Mouse (Mus musculus) heart, adult 11 months (tissue): Measurements from ENCODE around the gene Hmx1.

Experiments
- DNase-seq: peaks from one replicate; pipeline ENCODE4 v3.0.0; 2022

The Hmx1 gene

DNA sequence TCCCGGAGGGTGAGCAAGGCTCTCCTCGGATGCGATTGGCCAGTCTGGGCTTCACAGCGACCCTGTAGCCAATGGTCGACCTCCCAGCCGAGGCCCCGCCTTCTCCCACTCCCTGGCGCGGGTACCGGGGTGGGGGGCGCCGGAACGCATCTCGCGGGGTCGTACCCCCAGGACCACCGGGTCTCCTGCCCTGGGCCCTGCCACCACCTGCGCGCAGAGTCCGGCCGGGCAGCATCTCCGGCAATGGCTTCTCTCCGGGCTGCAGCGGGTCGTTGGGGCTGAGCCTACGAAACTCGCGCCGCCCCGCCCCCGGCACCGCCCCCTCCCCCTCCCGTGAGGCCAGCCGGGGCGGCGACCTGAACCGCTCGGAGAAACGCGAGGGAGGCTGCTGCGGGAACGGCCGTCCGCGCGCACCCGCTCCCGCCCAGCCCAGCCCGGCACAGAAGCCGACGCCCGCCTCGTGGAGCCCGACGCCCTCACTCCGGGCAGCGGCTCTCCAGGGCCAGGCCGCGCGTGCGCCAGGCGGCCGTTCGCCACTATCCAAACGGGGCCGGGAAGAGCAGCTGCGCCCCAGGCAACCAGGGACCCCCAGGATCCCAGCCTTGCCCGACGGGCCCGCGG lies at the start of gene Hmx1:
TSS of gene Hmx1 (plus strand) at position 618 of the 621 bp plus-strand sequence.
- DNase-seq = no peak

DNA sequence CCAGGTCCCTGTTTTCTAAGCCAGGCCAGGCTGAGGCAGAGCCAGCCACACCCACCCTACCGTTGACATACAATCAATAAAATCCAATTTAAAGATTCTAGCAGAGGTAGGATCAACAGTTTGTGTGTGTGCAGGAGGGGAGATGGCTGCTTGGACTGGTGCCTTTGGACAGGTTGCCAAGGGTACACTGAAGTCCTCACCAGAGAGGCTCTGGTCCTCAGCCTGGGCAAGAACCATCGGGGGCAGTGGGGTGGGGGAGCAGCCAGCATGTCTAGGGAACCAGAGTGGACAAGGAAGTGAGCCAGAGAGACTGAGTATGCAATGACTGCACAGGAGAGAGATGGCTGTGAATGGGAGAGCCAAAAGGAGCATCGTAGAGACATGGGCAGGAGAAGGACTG lies 43.8 kb upstream of the Hmx1 start:
- DNase-seq = peak; percentile 66

DNA sequence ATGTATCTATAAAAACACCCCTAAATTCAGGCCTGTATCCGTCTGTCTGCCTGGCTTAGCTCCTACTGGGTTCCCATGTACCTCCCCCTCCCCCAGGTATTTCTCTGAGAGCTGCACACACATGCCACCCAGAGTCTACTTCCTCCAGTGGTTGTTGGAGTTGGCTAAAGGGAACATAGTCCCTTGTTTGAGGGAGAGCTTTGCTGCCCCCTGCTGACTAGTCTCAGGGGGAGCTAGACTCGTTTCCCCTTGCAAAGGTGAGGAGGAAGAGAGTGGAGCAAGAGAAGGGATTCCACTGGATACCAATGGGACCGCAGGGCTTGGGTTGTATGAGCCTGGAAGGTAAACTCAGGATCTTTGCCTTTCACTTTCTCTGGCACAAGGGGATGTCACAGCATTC lies 40.1 kb upstream of the Hmx1 start:
- peak; percentile 93 for DNase-seq

DNA sequence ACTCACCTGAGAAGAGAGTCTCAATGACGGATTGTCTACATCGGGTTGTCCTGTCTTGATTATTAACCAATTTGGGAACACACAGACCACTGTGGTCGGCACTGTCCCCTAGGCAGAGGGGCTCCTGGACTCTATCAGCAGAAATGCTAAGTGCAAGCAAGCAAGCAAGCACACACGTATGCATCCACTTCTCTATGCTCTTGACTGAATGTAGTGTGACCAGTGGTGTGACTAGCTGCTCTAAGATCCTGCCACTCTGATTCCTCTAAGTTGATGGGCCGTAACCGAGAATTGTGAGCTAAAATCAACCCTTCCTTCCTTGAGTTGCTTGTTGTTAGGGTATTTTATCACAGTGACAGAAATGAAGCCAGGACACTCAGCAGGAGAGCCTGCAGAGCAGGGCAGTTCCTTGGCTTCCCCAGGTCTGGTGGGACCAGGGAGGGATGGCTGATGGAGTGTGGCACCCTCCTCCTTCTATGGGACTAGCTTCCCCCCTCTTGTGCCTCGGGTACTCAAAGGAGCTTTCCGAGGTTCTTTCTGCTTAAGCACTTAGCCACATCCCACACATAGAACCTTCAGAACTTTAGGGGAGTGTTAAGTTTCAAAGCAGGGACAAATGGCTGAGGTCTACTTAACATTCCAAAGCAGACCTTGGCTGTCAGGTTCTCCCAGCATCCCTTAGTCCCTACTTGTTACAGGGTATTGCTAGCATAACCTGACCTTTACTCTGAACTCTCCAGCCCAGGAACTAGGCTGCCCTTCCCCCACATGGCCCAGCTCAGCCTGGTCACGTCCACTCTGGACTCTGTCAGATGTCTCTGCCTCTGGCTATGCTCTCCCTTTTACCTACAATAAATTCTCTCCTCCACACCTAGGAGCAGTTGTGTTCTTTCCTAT lies 31.1 kb upstream of the Hmx1 start:
- DNase-seq = peak; percentile 54

DNA sequence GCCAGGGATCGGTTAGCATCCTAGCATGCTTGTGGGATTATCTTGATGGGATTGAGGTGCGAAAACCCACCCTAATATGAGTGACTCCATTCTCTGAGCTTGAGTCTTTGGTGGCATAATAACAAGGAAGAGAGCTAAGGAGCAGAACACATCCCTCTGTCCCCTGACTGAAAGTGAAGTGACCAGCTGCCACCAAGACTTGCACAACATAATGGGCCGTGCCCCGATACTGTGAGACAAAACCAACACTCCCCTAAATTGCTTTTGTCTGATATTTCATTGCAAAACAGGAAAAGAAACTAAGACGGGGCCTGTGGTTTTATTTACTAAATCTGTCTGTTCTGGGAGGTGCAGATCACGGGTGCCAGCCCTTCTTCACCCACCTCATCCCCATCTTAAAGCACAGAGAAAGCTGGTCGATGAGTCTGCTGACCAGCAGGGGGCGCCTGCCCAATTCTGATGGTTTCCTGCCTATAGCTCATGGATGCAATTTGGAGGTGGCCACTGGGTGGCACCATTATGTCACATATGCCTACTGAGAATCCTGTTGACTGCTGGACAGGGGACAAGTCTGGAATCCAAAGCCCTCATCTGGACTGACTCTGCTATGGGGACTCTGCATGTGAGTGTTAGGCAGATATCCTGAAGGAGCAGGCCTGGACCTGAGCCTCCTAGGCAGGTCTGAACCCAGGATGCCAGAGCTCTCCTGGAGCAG lies 27.2 kb upstream of the Hmx1 start:
- peak; percentile 97 for DNase-seq

DNA sequence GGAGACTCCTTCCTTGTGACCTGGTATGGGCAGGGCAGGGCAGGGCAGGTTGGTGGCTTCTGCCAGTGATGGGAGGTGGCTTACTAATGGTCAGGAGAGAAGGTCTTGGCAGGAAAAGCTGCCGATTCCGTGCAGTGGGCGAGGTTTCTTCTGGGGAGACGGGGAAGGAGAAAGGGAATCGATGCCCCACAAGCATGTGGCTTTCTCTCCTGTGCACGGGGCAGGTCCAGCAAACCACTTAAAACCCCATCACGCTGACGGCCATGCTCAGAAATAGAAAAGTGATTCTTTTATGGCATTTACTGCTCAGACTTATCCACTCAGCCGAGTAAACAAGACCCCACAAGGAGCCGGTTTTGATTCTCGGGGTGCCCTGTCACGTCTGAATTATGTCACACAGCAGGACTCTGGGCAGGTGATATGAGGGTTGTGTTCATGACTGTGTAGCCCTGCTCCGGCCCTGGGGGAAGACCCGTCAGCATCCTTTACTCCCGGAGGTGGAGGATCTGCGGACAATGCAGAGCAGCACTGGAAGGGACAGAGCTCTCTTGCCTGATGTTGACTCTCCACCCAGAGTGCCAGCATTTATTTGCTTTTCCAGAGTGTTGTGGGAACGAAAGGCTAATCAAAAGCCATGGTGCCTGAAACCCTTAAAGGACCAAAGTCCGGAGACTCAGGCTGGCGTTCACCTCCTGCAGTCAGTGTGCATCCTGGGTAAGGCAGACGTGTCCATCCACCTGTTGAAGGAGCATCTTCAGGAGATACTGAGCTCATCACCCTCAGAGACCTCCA lies 22.5 kb upstream of the Hmx1 start:
- peak; percentile 76 for DNase-seq

DNA sequence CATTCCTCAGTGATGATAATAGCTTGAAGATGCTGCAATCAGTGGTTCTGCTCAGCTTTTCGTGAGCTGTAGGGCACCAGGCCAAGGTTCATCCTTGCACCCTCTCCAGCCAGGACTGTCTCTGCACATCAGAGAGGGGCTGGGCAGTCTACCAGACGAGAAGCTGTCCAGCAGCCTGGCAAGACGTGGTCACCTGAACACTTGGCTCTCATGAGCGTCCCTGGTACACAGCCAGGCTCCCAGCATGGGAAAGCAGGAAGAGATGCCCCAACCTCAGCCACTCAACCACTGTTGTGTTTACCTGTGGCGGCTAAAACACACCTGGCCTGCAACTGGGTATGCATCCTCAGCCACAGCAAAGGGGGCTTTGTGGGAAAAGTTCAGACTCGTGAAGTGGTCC lies 20.0 kb upstream of the Hmx1 start:
- DNase-seq = peak; percentile 88

DNA sequence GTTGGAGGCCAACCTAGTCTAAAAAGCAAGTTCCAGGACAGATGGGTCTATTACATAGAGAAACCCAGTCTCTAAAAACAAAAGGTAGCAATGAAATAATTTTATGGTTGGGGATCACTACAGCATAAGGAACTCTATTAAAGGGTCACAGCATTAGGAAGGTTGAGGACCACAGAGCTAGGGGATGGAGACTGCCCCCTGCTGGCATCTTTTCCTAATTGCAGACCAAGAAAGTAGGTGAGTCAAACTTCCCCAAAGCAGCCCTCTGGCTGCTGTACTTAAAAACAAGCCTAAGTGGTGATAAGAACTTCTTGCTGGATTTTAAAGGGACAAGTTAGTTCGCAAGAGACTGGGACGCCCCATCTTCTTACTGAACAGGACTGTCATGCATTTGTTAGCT lies 9.8 kb upstream of the Hmx1 start:
- no peak for DNase-seq

DNA sequence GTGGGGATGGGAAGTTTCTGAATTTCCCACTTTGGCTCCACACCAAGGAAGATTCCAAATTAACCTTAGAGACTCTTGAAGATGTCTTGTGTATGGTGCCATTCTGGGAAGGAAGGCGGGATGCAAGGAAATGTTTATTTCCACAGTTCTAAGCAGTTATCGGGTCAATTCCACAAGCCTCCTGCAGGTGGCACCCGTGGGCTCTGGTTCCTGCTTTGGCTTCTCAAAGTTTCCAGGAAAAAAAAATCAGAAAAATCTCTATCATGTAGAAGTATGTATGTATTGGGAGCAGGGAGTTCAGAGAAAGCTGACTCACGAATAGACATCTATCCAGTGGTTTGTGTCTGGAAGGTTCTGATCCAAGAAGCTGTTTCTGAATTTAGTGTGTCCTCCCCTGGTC lies 9.1 kb upstream of the Hmx1 start:
- DNase-seq = no peak

DNA sequence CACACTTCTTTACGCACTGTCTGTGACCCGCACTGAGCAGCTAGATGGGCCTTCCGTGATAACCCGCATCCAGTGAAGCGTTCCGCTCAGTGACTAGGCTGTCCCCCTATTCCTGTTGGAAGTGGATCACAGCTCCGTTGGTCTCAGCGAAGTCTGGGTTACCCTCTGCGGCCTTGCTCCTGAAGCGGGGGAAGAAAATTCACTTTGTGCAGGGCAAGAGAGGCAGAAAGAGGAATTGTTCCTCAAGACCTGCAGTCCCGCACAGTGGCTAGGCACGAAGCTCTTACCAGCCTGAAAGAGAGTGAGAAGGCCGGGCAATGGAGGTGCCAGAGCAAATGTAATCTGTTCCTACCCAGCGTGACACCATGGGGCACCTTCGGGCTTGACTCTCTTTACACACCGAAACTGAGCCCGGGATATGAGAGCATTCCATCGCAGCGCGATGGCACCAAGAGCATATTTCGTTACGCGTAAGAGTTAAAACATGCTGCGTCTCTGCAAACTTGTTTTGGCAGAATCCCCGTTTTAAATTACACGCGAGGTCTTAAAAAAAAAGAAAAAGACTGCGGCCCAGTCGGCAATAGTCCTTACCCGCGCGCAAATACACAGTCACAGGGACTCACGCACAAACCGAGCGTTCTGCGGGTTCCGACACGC lies 946 bp upstream of the Hmx1 start:
- no peak for DNase-seq

DNA sequence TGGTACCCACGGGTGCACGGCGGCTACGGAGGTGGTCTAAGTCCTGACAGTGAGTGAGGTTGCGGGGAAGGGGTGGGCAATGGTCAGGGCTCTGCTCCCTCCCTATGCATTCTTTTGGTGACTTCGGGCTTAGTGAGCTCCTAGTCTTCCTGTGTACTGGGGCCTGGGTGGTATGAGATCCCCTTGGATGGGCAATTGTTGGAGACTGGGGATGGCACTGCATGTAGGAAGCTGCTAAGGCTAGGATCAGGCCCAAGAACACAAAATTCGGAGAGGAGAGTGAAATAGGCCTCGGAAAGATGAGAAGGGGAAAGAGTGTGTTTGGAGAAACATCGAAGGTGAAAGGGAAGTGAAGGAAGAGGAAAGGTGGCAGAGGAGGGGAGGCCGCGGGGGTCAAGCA lies 533 bp downstream of the Hmx1 start:
- no peak for DNase-seq

DNA sequence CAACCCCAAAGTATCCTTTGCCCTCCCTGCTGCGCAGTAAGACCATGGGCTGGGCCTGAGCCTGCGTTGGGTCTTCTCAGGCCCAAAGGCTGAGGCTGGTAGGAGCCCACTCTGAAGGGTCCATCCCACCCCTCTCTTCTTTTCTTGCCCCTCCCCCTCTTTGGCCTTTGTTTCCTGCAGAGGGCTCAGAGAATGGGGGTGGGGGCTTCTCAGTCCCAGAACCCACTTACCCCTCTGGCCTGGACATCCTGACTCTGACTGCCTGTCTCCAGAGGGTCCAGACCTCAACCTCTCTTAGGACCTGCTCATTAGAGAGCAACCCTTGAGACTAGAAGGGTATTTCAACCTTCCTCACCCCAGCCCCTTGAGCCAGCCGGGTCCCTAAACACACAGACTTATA lies 1.0 kb downstream of the Hmx1 start:
- DNase-seq = no peak

DNA sequence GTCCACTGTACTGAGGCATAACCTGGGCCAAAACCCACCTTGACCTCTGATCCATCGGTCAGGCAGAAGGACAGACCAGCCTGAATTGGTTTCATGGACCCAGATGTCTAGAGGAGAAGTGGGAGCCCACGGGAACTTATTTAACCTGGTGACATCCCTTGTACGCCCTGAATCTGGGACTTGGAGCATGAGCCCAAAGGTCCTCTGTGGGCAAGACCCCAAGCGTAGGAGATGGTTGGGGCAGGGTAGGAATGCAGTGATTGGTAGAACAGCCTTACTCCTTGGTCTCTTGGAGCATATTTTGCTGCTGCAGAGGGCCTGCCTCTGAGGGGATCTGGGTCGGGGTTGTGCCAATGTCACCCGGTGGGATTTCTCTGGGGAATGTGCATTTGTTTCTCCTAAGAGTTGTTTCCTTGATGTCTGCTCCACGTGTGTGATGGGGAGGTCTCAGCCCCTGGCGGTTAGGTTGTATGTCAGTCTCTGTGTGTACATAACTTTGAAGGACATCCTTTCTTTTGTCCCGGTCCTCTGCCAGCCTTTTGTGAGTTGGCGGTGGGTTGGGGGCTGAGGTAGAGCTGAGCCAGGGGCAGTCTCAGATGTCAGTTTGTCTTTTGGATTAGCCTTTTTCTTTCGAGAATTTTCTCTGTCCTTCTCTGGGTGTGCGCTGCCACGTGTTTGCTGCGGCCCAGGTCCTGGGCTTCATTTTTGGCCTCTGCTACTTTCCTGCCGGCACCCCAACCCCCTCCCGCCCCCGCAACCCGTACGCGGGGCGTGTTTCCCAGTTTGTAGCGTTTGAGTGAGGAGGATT lies 2.1 kb downstream of the Hmx1 start:
- DNase-seq = no peak

DNA sequence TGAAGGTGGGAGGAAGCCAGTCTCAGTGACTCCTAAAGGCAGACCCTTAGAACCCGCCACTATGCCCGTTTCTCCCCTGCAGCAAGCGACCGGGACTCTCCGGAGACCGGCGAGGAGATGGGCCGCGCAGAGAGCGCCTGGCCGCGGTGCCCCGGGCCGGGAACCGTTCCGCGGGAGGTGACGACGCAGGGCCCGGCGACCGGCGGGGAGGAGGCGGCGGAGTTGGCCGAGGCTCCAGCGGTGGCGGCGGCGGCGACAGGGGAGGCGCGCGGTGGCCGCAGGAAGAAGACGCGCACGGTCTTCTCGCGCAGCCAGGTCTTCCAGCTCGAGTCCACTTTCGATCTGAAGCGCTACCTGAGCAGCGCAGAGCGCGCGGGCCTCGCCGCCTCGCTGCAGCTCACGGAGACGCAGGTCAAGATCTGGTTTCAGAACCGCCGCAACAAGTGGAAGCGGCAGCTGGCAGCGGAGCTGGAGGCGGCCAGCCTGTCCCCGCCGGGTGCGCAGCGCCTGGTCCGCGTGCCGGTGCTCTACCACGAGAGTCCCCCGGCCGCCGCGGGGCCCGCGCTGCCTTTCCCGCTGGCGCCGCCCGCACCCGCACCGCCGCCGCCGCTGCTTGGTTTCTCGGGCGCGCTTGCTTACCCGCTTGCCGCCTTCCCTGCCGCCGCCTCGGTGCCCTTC lies 2.9 kb downstream of the Hmx1 start:
- DNase-seq = no peak

DNA sequence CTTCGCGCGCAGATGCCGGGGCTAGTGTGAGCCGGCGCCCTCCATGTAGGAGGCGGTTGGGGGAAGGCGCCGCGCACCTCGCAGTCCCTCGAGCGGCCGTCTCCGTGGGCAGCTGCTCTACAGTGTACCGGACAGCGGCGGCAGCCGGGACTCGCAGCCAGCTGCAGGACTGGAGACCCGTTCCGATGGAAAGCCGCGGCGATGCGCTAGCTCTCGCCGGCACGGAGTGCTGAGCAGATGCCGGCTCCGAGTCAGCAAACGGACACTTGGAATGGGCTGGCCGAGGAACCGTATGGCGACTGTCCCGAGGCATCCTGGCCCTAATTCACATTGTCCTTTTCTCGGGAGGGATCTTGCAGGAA lies 3.4 kb downstream of the Hmx1 start:
- no peak for DNase-seq

DNA sequence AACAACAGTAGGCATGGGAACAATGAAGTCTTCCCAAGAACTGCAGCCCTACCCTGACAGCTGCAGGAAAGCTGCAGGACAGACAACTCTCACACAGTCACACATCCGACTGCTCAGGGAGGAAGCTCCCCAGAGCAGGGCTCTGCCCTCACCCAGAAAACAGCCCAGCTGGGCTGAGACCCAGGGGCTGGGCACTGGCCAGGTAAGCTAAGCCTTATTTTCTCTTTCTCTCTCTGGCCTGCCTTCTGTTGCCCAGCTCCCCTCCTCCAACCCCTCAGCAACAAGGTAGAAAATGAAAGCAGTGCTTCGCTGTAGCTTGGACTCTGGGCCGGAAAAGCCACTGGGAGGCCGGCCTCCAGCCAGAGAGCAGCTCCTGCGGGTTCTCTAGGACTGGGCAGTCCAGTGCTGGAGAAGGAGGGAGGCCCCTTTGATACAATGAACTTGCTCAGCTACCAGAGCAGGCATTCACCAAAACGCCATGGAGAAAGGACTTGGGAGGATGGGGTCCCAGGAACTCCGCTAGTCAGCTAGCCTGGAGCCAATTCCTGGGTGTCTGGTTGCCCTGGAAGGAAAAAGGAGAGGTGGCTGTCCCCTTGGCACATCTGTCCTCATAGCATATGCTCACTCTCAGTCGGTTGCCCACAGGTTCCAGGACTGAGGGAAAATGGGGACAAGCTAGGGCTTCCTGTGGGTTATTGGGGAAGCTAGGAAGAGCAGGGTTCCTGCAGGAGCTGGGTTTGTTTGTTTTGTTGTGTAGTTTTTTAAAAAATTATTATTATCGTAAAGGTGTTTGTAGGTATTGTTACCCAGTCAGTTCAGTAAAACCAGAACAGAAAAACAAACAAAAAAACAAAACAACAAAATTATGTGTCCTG lies 6.9 kb downstream of the Hmx1 start:
- no peak for DNase-seq

DNA sequence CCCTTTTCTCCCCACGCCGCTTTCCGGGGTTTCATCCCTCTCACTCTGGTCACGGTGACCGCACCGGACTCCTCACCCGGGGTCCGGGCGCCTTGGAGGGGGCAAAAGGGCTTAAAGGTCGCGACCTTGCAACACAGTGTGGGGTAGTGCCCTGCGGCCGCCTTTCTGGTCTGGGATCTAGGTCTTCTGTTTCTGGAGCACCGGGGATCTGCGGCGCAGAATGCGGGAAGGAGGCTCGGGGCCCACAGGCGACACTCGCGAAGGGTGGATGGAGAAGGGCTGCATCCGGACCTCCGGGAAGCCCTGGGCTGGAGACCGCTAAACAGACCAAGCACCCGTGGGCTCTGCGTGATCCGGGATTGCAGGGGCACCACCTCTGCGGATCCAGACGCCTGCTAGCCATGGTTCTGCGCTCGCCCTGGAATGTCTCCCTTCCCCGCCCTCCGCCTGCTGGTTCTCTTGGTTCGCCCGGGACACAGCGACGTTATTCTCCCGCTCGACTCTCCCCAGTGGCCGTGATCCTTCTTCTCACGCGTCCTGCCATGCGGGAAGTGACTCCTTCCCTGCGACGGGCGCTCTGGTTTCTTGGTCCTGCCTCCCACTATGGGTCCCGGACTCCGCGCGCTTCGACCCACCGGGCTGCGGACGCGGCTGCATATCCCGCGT lies 8.2 kb downstream of the Hmx1 start:
- no peak for DNase-seq

DNA sequence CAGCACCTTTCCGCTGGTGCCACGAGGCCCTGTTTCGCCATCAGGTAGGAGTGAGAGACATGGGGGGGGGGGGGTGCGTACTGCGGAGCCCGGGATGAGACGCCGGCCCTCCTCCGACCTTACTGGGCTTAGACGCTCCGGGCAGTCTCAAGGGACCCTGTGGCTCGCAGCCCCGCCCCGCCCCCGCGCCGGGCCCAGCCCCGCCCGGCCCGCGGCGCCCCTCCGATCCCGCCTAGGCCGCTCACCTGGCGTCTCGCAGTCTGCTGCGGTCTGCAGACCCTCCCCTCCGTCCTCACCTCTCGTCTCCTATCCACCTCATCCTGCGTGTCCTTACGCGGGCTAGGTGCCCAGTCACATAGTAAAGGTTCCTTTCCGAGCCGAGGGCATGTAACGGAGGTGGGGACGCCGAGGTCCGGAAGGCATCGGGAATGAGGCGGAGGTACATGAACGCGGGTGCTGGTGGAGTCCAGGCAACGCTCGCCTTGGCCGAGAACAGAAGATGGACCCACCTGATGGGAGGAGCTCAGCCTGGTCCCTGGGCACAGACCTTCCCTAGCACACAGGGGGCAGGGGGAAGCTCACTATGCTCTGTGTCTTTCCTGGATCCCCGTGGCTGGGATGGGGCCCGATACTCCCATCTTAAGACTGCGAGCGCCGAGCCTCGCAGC lies 8.9 kb downstream of the Hmx1 start:
- DNase-seq = no peak
